Mouse (Mus musculus): ENCODE measurements around the gene Ctdnep1.

DNA sequence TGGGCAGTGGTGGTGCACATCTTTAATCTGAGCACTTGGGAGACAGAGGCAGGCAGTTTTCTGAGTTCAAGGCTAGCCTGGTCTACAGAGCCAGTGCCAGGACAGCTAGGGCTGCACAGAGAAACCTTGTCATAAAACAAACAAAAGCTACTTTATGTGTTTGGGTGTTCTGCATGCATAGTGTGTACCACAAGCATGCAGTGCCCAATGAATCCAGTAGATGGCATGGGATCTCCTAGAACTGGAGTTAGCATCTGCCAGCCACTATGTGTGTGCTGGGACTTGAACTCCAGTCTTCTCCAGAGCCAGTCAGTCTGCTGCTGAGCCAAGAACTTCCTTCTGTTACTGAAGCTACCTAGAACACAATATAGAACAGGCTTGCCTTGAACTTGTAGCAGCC is 20.9 kb downstream of the Ctdnep1 start:
- TF ChIP-seq CTCF (conservative IDR thresholded peaks at IDR 0.05 in 1 of 2, IDR thresholded peaks at IDR 0.05 in 1 of 2; ENCODE audit: low read depth in 2 of 2, low read length in 2 of 2) (peak; percentile 73 to 75), MEF2A (IDR thresholded peaks at IDR 0.05; ENCODE audit: borderline replicate concordance, low read depth, low read length) (no peak), ZKSCAN1 (IDR thresholded peaks at IDR 0.05; ENCODE audit: borderline replicate concordance, low read depth, low read length) (no peak), E2F4 (IDR thresholded peaks at IDR 0.05; ENCODE audit: insufficient replicate concordance, low read depth, low read length) (no peak), NELFE (IDR thresholded peaks at IDR 0.05; ENCODE audit: low read depth, low read length) (no peak)

All from CH12.LX (cell line).